Mouse (Mus musculus): ENCODE measurements at regions not wholly inside any gene's neighbourhood (a gene's known extent, or its start where the extent isn't known, plus 50 kb on each side); places are given as distances from the start of the nearest gene placed in this dataset.

DNA sequence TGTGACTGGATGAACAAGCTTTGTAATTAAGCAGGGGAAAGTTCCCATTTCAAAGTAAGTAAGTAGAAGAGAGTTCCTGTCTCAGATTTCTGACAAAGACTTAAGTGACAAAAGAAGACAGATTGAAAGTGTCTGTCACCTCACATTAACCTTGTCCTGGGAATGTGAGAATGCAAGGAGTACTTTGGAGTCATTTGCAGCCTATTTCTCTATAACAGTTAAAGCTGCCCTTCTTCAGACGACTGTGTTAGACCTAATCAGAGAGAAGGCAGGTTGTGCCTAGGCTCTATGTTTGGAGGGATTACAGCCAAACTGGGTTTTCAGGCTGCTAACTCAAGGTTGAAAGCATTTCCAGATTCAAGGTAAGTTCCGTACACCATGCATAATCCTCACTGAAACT lies 446.5 kb downstream of the Pdgfc start:
- DNase-seq = no peak

DNA sequence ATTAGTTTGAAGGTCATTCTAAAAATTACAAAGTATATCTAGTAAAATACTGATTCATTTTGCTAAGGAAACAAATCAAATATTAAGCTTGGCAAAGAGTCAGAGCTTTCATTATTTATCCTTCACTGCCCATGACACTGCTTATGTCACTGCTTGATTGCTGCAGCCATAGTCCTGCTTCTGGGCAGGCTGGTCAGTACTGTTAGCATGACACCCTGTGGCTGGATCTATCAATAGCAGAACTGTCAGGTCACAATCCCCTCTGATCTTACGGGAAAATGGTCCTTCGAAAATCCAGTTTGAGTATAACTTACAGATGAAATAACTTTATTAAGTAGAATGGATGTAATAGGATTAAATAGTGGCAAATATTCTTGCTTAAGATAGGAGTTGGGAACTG lies 447.1 kb downstream of the Pdgfc start:
- DNase-seq = peak; percentile 47

DNA sequence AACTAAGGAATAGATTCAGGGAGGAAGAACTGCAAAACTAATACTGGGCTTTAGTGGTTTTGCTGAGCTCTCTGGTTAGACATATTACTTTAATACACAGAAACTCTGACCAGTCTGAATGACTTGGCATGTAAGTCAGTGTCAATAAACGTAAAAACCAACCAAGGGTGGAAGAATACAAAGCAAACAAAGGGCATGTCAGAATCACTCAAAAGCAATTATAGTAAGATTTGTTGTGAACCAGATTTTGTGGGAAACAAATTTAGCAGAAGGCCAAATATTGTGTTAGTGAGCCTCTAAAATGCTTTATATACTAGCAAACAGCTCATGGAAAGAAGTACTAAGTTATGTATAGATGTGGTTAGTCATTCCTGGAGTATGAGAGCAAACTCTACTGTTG lies 427.1 kb upstream of the Ctso start:
- no peak for DNase-seq

DNA sequence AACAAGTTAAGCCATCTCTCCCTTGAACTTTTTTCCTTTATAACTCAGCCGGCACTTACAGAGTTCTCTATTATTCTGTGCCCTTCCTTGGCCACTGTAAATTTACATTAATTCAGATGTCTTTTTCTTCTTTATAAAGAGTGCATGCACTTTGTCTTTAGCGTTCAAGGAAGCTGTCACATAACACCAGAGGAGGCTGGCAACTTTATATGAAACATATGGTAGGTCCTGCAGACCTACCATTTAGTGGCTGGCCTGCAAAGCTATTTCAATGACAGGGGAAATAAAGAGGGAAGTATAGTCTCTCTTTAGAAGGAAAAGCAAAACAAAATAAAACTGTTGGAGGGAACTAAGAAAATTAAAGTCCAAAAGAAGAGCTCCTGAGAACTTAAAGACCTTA lies 423.8 kb upstream of the Ctso start:
- DNase-seq = no peak

DNA sequence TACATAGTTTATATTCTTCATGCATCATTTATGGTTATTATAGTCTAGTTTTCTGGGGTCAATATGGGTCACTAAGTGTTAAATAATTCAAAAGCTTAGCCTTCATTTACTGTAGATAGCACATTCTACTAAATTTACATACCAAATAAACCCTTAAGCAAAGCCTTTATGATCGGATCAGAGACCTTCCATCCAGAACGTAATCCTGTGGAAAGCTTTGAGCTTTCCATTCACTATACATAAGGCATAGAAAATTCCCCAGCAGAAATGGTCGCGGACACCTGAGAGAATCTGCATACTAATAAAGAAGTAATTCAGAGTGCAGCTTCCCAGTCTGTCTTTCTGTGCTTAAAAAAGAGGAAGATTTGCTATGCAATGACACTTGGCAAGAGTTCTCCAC lies 410.6 kb upstream of the Ctso start:
- no peak for DNase-seq

DNA sequence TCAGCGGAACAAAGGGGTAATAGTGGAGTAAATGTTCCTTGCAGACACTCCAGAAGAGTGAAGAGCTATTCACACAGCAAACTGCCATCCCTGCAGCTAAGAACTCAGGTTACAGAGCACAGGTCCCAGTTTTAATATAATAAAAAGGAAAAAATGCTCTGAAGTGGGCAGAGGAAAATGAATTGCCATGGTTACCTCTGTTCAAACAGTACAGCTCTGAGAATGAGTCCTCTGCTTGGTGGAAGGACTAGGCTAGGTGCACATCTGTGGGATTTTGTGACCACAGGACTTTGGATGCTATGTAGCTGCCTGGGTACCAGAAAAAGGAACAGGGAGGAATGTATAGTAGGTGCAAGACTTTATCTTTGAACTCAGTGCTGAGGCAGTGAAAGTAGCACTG lies 401.5 kb upstream of the Ctso start:
- no peak for DNase-seq

DNA sequence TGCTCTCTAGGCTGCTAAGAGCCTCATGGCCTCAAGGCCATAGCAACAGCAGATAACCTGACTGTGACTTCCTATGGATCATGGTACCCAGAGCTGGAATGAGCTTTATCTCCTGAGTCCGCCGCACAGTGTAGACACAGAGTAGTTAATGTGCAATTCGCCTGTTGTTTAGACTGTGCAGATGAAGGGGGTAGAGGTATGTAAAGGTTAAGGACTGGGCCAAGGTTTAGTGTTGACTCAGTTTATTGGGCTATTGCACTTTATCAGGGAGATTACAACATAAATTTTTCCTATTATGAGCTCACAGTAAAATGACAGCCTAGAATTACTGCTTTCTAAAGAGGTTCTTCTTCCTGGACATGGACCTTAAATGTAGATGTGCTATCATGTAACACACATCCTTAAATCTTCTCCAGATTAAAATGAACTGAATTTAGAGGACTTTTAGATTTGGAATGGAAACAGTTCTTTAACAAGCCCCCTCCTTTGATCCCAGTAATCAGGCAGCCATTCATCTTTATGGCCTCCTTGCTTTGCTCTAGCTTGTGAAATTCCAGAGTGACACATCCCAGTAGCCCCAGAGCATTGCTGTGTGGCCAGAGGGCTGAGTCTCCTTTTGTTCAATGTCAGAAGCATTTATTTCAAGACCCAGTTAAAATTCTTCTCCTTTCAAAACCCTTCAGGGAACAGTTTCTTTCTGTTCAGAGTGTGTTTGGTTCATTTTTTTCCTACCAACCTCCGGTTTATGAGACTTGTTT lies 396.8 kb upstream of the Ctso start:
- DNase-seq = peak; percentile 15

DNA sequence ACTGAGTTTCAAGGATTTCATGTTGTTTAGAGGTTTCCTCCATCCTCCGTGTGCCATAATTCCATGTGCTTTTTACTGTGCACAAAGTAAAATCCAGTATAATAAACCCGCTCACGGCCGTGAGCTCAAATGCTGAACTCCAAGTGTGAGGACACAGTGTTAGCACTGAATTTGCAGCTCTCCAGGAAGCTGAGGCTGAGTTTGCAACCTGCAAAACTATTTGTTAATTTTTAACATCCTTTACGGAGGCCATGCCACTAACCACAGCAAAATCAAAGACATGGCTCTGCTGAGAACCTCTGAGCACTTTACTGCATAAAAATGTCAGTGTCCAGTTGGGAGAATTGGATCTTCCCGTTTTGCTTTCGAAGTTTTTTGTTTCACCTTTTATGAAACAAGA lies 377.6 kb upstream of the Ctso start:
- DNase-seq = no peak

DNA sequence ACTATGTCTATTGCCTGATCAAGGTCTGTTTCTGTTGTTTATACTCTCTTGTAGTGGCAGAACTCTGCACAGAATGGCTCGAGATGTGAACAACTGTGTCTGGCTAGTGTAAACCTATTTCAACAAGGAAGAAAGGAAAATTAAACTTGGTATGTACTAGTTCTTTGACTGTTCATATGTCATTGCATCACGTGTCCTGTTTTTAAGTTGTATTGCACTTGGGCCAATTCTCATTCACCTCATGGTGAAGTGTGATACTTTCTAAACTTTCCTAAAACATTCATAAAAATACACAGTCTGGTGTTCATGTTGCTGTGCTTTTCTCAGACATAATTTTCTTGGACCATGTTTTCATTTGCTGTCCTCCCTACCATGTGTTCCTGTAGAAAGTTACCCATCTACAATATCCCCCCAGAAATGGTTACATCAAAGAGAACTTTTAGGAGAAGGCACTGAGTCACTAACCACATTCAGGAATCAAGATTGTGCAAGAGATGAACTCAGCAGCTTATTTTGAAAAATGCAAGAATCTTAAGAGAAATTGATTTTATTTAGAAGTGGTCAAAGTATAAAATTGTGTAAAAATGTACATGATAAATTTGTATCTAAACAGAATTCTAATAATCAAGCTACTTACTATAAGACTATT lies 369.7 kb upstream of the Ctso start:
- no peak for DNase-seq

DNA sequence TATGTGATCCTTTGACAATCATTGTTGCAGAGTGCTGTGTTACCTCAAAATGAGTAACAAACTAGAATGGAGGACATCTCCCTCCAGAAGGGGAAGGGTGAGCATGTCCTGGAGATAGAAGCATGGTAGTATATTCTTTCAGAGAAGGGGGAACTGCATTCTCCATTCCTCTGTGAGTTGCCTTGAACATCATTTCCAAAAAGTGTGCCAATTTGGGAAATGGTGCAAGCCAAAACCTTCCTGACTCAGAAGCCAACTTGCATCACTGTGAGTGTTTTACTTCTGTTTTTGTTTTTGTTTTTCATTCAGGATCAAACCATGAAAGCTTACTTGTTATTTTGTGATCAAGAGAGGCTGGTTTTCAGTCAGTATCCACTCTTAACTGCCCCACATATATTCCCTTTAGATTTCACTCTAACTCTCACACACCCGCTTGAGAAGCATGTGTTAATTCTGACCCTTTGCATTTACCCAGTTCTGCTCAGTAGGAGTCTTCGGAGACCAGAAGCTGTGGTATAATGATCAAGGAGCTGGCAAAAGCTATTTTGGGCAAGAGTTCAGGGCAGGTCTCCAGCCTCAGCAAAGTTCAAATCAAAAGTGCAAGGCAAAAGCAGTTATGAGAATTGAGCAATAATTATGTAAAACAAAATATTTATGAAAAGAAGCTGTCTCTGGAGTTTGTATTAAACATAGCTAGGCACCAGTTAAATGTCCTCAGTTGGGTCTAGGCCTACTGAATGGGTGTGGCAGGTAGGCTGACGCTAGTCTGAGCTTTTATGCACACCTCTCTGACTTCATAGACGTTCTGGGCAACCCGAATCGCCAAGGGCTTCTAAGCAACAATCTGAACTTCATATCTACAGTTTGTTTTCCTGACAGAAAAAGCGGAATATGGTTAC lies 368.3 kb upstream of the Ctso start:
- peak; percentile 35 for DNase-seq

DNA sequence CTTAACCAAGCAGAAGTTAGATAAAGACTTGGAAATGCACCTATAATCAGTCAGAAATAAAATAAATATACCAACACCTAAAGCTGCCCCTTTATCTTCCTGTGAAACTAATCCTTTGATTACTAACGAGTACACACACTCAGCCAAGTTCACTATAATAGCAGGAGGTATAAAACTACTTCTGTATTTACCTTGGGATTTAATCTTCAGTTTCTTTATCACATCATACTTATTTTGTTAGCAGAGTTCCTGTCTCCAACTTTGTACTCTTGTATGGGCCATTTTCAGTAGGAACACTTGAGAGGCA lies 367.7 kb upstream of the Ctso start:
- DNase-seq = no peak

DNA sequence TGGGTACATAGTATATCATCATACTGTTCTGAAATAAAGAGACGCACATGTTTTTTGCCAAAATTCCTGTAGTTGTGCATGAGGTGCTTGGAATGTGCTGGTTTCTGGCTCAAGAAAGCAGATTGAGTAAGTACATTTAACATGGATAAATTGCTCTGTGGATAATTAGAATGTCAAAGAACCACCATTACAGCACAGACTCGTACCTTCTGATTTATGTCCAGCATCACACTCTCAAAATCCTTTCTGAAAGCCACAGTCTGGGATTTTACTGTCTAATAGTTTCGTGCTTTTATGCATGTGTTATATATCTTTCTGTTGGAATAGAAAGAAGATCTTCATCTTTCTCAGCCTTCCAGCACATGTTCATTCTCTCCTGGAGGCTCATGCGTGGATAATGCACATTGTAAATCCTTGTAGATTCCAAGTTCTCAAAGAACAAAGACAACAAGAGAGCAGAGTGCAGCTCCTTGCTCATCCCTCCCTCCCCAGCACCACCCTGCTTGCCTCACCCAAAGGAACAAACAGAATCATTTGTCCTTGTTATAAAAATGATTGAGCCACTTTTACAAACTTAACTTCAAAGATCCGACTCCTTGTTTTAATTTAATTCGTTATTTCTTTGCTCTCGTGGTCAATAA lies 348.9 kb upstream of the Ctso start:
- DNase-seq = no peak

DNA sequence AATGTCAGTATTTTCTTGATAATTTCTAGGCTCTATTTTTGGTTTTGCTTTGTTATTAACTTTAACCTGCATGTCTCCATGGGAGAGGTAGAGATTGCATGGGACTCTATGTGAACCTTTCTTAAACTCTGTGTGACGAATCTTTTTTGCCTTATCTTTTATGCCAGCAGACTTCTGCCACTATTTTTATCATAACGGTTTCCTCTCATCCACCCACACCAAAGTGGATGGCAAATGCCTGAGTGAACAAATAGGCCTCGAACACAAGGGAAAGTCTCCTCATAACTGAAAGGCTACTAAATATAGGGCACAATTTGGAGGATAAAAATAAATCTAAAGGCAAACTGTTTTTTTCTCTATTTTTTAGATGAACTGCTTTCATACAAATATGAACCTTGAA lies 343.3 kb upstream of the Ctso start:
- DNase-seq = no peak

DNA sequence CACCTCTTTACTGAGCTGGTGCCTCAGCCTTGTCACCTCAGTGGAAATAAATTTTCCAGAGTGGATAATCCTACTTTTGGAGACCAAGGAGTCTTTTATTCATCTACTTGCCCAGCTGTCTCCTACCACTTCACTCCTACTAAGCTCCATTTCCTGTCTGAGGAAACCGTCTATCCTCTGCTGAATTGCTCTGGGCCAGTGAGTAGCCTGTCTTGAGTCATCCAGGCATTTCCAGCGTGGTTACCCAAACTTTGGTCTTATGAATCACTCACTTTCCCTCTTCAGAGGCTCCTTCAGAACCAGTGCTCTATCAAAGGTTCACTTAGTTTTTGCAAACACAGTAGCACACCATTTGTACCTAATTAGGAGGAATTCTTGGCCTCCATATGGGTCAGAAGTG lies 303.2 kb upstream of the Ctso start:
- DNase-seq = no peak

DNA sequence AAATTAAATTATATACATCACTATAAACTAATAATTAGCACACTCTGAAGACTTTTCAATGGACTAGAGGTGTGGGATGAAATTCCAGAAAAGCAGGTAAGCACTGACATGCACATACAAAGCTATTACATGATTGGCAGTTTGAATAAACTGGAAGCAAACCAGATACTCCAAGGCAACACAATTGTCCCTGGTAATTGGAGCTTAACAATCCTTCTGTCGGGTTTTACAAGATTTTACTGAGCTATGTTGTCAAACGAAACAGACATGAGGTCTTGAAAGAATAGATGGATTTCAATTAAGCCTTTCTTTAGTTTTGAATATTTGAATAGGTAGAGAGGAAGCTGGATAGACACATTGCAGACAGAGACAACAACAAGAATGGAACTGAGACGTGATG lies 273.9 kb upstream of the Ctso start:
- no peak for DNase-seq

DNA sequence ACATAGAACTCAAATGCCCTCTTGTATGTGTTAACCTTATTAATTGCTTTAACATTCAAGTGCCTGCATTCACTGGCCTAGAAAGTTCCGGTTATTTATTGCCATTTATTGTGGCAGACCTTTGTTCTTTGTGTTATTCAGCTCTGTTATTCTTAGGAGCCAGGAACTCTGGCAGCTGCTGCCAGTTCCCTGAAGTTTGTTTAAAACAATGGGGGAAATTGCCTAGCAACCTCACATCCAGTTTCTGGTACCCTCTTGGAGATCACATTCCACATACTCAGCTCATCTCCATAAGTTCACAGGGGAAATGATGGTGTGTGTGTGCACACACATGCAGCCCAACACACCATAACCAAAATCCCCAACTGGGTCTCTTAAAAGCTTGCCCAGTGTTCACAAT lies 270.8 kb upstream of the Ctso start:
- DNase-seq = no peak

DNA sequence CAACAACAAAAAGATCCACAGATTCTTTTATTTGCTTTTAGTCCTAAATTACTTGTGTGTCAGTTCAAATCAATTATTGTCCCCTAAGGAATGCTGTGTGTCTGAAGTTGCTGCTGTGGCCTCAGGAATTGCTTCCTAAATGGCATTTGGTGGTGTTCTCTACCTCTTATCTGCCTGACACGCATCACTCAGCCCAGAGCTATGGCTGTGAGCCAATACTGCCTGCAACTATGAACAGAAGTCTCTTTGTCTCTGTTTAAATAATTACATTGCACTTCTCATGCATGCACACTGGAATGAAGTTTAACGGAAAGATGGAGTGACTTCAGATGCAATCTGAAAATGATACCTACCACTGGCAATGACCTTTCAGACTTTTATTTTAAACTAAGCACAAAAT lies 266.1 kb upstream of the Ctso start:
- no peak for DNase-seq

DNA sequence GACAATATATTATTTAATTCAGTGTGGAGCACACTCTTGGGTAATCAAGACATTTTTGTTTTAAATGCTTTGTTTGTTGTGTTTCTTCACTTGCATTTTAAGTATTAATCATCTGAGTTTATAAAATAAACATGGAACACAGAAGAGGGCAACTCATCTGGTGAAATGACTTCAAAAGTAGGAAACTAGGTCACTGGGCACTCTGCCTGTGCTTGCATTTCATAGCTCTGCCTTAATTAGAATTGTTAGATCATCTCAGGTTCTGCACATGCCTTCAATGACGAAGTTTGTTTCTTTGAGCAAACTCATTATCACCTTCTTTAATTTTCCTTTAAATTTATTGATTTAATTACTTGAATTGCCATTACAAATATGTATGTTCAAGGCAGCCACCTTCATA lies 255.8 kb upstream of the Ctso start:
- peak; percentile 21 for DNase-seq

DNA sequence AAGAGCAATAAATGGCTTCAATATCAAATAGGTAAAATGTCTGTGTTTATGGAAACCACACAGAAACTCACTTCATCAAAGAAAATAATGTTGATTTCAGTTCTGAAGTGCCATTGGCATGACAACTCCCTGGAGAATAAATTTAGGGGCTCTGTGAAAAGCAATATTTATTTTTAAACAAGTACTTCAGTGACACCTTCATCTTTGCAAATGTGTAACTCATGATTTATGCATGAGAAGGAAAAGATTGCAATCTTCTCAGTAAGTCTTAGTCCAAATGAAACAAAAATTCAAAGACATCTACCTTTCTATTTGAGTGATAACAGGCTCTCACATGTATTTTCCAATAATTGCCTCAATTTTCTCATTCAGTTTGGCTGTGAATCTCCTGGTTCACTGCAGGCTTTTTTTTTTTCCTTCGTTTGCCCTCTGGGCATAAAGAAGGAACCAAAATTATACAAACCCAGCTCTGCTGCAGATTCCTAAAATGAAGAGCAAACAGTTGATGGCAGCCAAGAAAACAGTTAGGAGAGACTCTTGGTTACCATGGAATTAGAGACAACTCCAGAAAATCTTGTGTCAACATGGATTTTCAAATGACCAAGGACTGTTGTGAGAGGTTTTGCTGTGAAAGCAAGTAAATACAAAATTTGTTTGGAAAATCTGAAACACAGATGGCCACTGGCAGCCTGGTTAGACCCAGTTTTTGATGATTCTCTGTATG lies 230.3 kb upstream of the Ctso start:
- DNase-seq = no peak

DNA sequence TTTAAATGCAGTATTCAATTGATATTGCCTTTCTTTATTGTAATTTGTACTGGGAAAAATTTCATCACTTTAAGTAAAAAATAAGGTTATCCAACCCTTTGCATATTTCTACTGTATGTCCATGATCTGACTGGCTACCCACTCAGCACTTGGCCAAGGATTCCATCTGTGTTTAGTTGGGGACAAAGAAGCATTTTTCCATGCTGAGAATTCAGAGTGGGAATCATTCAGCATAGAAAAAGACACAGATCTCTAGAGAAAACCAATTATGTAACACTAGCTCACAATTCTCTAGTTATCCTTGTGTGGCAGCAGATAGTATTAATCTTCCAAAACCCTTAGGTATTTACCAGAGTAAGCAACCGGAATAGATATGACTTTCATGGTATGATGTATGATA lies 213.5 kb upstream of the Ctso start:
- no peak for DNase-seq

DNA sequence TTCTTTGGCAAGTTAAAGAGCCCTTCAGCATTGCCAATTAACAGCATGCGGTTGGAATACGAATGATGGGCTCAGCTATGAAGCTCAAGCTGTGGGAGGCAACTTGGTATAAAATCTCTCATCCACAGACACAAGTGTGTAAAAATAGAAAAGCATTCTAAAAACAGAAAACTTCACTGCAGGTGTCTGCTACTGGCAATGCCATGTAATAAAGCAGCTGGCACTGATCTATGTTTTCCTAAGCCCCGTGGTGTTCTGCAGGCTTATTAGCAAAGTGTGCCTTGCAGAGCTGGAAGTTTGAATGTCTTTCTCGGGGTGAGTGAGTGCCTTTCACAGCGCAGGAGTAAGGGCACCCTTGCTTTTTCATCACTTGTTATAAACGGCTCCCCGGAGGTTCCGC lies 196.9 kb upstream of the Ctso start:
- no peak for DNase-seq

DNA sequence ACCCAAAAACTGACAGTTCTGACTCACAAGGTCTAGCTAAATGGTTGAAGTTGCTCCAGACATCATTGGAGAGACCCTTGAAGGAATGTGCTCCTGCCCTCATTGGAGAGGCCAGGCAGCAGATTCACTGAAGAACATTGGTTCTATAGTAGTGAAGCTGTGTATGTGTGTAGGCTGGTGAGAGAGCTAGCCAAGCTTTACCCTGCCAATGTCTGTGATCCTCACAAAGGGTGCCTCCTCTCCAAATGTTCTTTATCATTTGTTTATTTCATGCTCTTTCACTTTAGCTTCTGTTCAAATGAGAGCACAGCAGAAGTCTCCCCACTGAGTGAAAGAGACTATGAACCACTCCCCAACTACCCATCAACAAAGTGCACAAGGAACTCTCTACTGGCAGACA lies 195.6 kb upstream of the Ctso start:
- no peak for DNase-seq

All from adrenal gland, postnatal 14 days (tissue).